In genomic region chr11:114224706-114225105, GRCm38 (mm10) we compare ENCODE assay signal across 21 mouse cellular contexts.
DNase-seq lines count a peak whose midpoint lies in the region; ATAC-seq and TF ChIP-seq lines count a peak whose summit lies in the region.
"Had no signal": no experiment of that assay in that cellular context is flagged by ENCODE, and none has a peak within 500 bp of the region (broad histone marks: within the 10 kb centered on the region; RNA-seq: fewer than 3 reads in every experiment).

No protein-coding gene starts in this region.

- intact Hi-C loops in gastrocnemius, adult 2 months (cut with DNase I) = no loop called here

- TF ChIP-seq CTCF in thymus, adult 2 months (IDR thresholded peaks at IDR 0.05; ENCODE audit: borderline replicate concordance, control insufficient read depth, extremely low read depth, insufficient read depth, low read length, poor library complexity) = no peak
- TF ChIP-seq CTCF in gastrocnemius, adult 2 months (IDR thresholded peaks at IDR 0.05) = no peak

- no peak for TF ChIP-seq POLR2A in thymus, adult 2 months (IDR thresholded peaks at IDR 0.05; ENCODE audit: control insufficient read depth, extremely low read depth, insufficient read depth, low read length, poor library complexity)

- no peak overlapping the region for H3K4me2 ChIP-seq in liver, embryonic 11.5 days
- H3K4me2 ChIP-seq: embryonic facial prominence, embryonic 13.5 days; forebrain, embryonic 13.5 days; heart, embryonic 13.5 days; hindbrain, embryonic 12.5 days had no signal

- DNase-seq in adrenal gland, adult 2 months = peak; percentile 13
- DNase-seq in adrenal gland, adult 8-10 months = no peak
- DNase-seq in thymus, adult 2 months = no peak
- DNase-seq in thymus, adult 18-20 months = no peak
- peak; percentile 55 for DNase-seq in thymus, postnatal 14 days
- DNase-seq in liver, embryonic 11.5 days (ENCODE audit: low spot score) = no peak
- DNase-seq in gastrocnemius, adult 2 months = no peak
- DNase-seq: cerebellum, adult 2 months; cerebellum, postnatal 14 days; forebrain, postnatal 0 days; gastrocnemius, postnatal 25 days; heart, adult 11 months; heart, postnatal 36 days had no signal

- H3K36me3 ChIP-seq in thymus, adult 2 months (ENCODE audit: control insufficient read depth, insufficient read depth, low read length) = no peaks in the 10 kb centered on the region
- H3K36me3 ChIP-seq in liver, embryonic 11.5 days (ENCODE audit: control insufficient read depth, insufficient read depth, low read length) = no peaks in the 10 kb centered on the region
- H3K36me3 ChIP-seq: embryonic facial prominence, embryonic 13.5 days; G1E; heart, embryonic 13.5 days; hindbrain, embryonic 12.5 days had no signal

- ATAC-seq in liver, embryonic 11.5 days (replicated peaks; ENCODE audit: low FRiP score) = no peak
- ATAC-seq: forebrain, embryonic 13.5 days; forebrain, postnatal 0 days; hindbrain, embryonic 16.5 days; inflammation-experienced regulatory T-cells, adult 6 months; intestine, postnatal 0 days had no signal

- H3K4me3 ChIP-seq in thymus, adult 2 months (ENCODE audit: control insufficient read depth, insufficient read depth, low read length) = no peak overlapping the region
- H3K4me3 ChIP-seq in liver, embryonic 11.5 days (ENCODE audit: low read depth, low read length) = no peak overlapping the region
- no peak overlapping the region for H3K4me3 ChIP-seq in gastrocnemius, adult 2 months
- H3K4me3 ChIP-seq: embryonic facial prominence, embryonic 13.5 days; forebrain, embryonic 13.5 days; heart, embryonic 13.5 days; hindbrain, embryonic 12.5 days had no signal

- peak overlapping the region; percentile 33 for H3K27ac ChIP-seq in thymus, adult 2 months (ENCODE audit: control insufficient read depth, insufficient read depth, low read length)
- no peak overlapping the region for H3K27ac ChIP-seq in liver, embryonic 11.5 days (ENCODE audit: low read depth, low read length)
- no peak overlapping the region for H3K27ac ChIP-seq in gastrocnemius, adult 2 months
- H3K27ac ChIP-seq: embryonic facial prominence, embryonic 13.5 days; forebrain, embryonic 13.5 days; heart, embryonic 13.5 days; hindbrain, embryonic 12.5 days had no signal

- H3K27me3 ChIP-seq in thymus, adult 2 months (ENCODE audit: control insufficient read depth, insufficient read depth, low read length) = no peaks in the 10 kb centered on the region; the same call in 1 of the 2 replicates
- H3K27me3 ChIP-seq in liver, embryonic 11.5 days (replicated peaks; ENCODE audit: control insufficient read depth, insufficient read depth, low read length) = no peaks in the 10 kb centered on the region
- H3K27me3 ChIP-seq: forebrain, embryonic 13.5 days; heart, embryonic 13.5 days; hindbrain, embryonic 12.5 days had no signal

- 41% methylated on average over 2 of the region's 2 CpGs for WGBS in thymus, adult 2 months
- 84% methylated on average over 2 of the region's 2 CpGs for WGBS in liver, embryonic 11.5 days

- peaks cover 41% of the 10 kb centered on the region for H3K4me1 ChIP-seq in thymus, adult 2 months (replicated peaks; ENCODE audit: control insufficient read depth, insufficient read depth, low read length)
- H3K4me1 ChIP-seq in liver, embryonic 11.5 days (replicated peaks; ENCODE audit: control insufficient read depth, insufficient read depth, low read length) = no peaks in the 10 kb centered on the region
- H3K4me1 ChIP-seq: forebrain, embryonic 13.5 days; hindbrain, embryonic 12.5 days had no signal

- H3K9me3 ChIP-seq in liver, embryonic 11.5 days (ENCODE audit: control insufficient read depth, low read length) = 0 out of 2 replicates have a peak, but pooled peaks cover 4% of the 10 kb centered on the region
- H3K9me3 ChIP-seq: embryonic facial prominence, embryonic 13.5 days; forebrain, embryonic 13.5 days; heart, embryonic 13.5 days had no signal

- H3K9ac ChIP-seq in liver, embryonic 11.5 days (ENCODE audit: low read depth, low read length) = no peak overlapping the region
- H3K9ac ChIP-seq: embryonic facial prominence, embryonic 13.5 days; forebrain, embryonic 13.5 days; forebrain, postnatal 0 days; heart, embryonic 13.5 days; hindbrain, embryonic 12.5 days had no signal

Comparison
In these comparisons a context has a peak if more than half of its experiments do, and no peak if none do; other contexts are left out.
1. DNase-seq: peak in adrenal gland, adult 2 months (single experiment) and thymus, postnatal 14 days (single experiment); none in adrenal gland, adult 8-10 months (single experiment), thymus, adult 2 months (single experiment), thymus, adult 18-20 months (0 of 2), liver, embryonic 11.5 days (single experiment) and gastrocnemius, adult 2 months (single experiment).